Mouse (Mus musculus) neural tube, embryonic 14.5 days (tissue): Measurements from ENCODE around the gene Depdc1b. TPM values are rescaled to one million over a fixed set of nuclear protein-coding genes. Genes with fewer than 3 reads are reported as not detected.

Source experiments
- ATAC-seq: fragments of 200-750 bp; cut with Nextera tagmentation; 2 replicates; pipeline ENCODE4 v1.8.0; 2017; ENCODE audit warnings: low read depth, mild to moderate bottlenecking, moderate TSS enrichment, moderate library complexity
- H3K27ac ChIP-seq: fragments of 300-500 bp; sonication (generic); 2 replicates; pipeline ENCODE4 v1.5.1; 2014; ENCODE audit warnings: low read depth, mild to moderate bottlenecking, control low read depth, low read length, moderate library complexity, mixed read lengths
- H3K27me3 ChIP-seq: fragments of 300-500 bp; sonication (generic); 2 replicates; pipeline ENCODE4 v1.6.1; 2014; ENCODE audit warnings: low read length; ENCODE audit not compliant: control insufficient read depth, insufficient read depth
- H3K36me3 ChIP-seq: fragments of 300-500 bp; sonication (generic); 2 replicates; pipeline ENCODE4 v1.6.1; 2014; ENCODE audit warnings: low read length, mixed read lengths; ENCODE audit not compliant: control insufficient read depth, insufficient read depth
- H3K4me1 ChIP-seq: fragments of 300-500 bp; sonication (generic); 2 replicates; pipeline ENCODE4 v1.6.1; 2014; ENCODE audit warnings: low read length; ENCODE audit not compliant: control insufficient read depth, insufficient read depth
- H3K4me2 ChIP-seq: fragments of 300-500 bp; sonication (generic); 2 replicates; pipeline ENCODE4 v1.6.1; 2014; ENCODE audit warnings: mild to moderate bottlenecking, low read depth, low read length, control low read depth
- H3K4me3 ChIP-seq: fragments of 300-500 bp; sonication (generic); 2 replicates; pipeline ENCODE4 v1.5.1; 2014; ENCODE audit warnings: low read depth, low read length, control low read depth, mixed read lengths
- H3K9ac ChIP-seq: fragments of 300-500 bp; sonication (generic); replicated peaks from 2 replicates; pipeline ENCODE4 v1.6.1; 2014; ENCODE audit warnings: low read depth, mild to moderate bottlenecking, control low read depth, low read length, mixed read lengths
- H3K9me3 ChIP-seq: fragments of 300-500 bp; sonication (generic); 2 replicates; pipeline ENCODE4 v1.6.1; 2016; ENCODE audit warnings: low read length; ENCODE audit not compliant: control insufficient read depth
- WGBS: fragments of 180-500 bp; shearing (Covaris S2); extraction: QIAGEN DNeasy Blood & Tissue Kit; methylation state at CpG from one replicate; pipeline ENCODE4 v1.1.7; 2014; 5-methylcytosine and 5-hydroxymethylcytosine counted together
- polyA plus RNA-seq: library from polyadenylated mRNA; unstranded; fragments of >200 nt; fragmentation: Nextera tagmentation; extraction: Ambion mirVana; gene quantifications from 2 replicates; pipeline ENCODE4 v1.2.1, GENCODE M21; 2014

Gene Depdc1b
- polyA plus RNA-seq, 1 experiment from 2014 or later: 1.3 TPM

GRCm38 (mm10) chr13:108323866-108324829 lies 8.0 kb downstream of the Depdc1b start:
- 88% methylated on average over 22 of the region's 22 CpGs for WGBS

GRCm38 (mm10) chr13:108325871-108326270 lies 9.7 kb downstream of the Depdc1b start:
- no peak overlapping the region for H3K9ac ChIP-seq
- H3K4me1 ChIP-seq: no peaks in the 10 kb centered on the region
- WGBS: 95% methylated on average over 5 of the region's 5 CpGs
- no peaks in the 10 kb centered on the region for H3K27me3 ChIP-seq
- no peak for ATAC-seq
- no peak overlapping the region for H3K4me3 ChIP-seq
- no peak overlapping the region for H3K4me2 ChIP-seq
- H3K36me3 ChIP-seq: no peaks in the 10 kb centered on the region
- no peaks in the 10 kb centered on the region for H3K9me3 ChIP-seq
- H3K27ac ChIP-seq: no peak overlapping the region

More at GRCm38 (mm10) chr13:108323866-108324829, 8.0 kb downstream of the Depdc1b start:
- Histone ChIP-seq H3K27me3 (no peaks in the 10 kb centered on the region), H3K9ac (no peak overlapping the region), H3K27ac (no peak overlapping the region), H3K36me3 (no peaks in the 10 kb centered on the region), H3K4me2 (no peak overlapping the region), H3K4me3 (no peak overlapping the region), H3K9me3 (no peaks in the 10 kb centered on the region), H3K4me1 (no peaks in the 10 kb centered on the region)
- no peak for ATAC-seq

- Histone ChIP-seq H3K9ac (no peak overlapping the region), H3K36me3 (no peaks in the 10 kb centered on the region), H3K4me1 (no peaks in the 10 kb centered on the region), H3K27ac (no peak overlapping the region), H3K4me2 (no peak overlapping the region), H3K4me3 (no peak overlapping the region), H3K9me3 (no peaks in the 10 kb centered on the region), H3K27me3 (no peaks in the 10 kb centered on the region)
- 93% methylated on average over 10 of the region's 10 CpGs for WGBS
- ATAC-seq: no peak
Measured at GRCm38 (mm10) chr13:108326351-108326750, 10.2 kb downstream of the Depdc1b start.

GRCm38 (mm10) chr13:108327047-108327446 lies 10.9 kb downstream of the Depdc1b start:
- Histone ChIP-seq H3K27me3 (no peaks in the 10 kb centered on the region), H3K36me3 (no peaks in the 10 kb centered on the region), H3K9me3 (no peaks in the 10 kb centered on the region), H3K4me2 (no peak overlapping the region), H3K4me3 (no peak overlapping the region), H3K9ac (no peak overlapping the region), H3K4me1 (no peaks in the 10 kb centered on the region), H3K27ac (no peak overlapping the region)
- no peak for ATAC-seq
- 90% methylated on average over 7 of the region's 7 CpGs for WGBS

- H3K4me2 ChIP-seq: no peak overlapping the region
- no peak for ATAC-seq
- no peaks in the 10 kb centered on the region for H3K36me3 ChIP-seq
- WGBS: 79% methylated on average over 21 of the region's 21 CpGs
- H3K27me3 ChIP-seq: no peaks in the 10 kb centered on the region
- H3K9me3 ChIP-seq: no peaks in the 10 kb centered on the region
- no peak overlapping the region for H3K4me3 ChIP-seq
- no peak overlapping the region for H3K9ac ChIP-seq
- H3K27ac ChIP-seq: no peak overlapping the region
- no peaks in the 10 kb centered on the region for H3K4me1 ChIP-seq
Measured at GRCm38 (mm10) chr13:108328406-108329180, 12.5 kb downstream of the Depdc1b start.

- H3K9ac ChIP-seq: no peak overlapping the region
- no peak for ATAC-seq
- WGBS: 76% methylated on average over 3 of the region's 3 CpGs
- H3K4me3 ChIP-seq: no peak overlapping the region
- no peaks in the 10 kb centered on the region for H3K4me1 ChIP-seq
- no peak overlapping the region for H3K4me2 ChIP-seq
- H3K27me3 ChIP-seq: no peaks in the 10 kb centered on the region
- H3K9me3 ChIP-seq: no peaks in the 10 kb centered on the region
- H3K27ac ChIP-seq: no peak overlapping the region
- H3K36me3 ChIP-seq: no peaks in the 10 kb centered on the region
Measured at GRCm38 (mm10) chr13:108329693-108330092, 13.6 kb downstream of the Depdc1b start.

- no peak for ATAC-seq
- Histone ChIP-seq H3K4me2 (no peak overlapping the region), H3K27me3 (no peaks in the 10 kb centered on the region), H3K9me3 (no peaks in the 10 kb centered on the region), H3K4me1 (no peaks in the 10 kb centered on the region), H3K36me3 (no peaks in the 10 kb centered on the region), H3K4me3 (no peak overlapping the region), H3K9ac (no peak overlapping the region), H3K27ac (no peak overlapping the region)
- WGBS: 90% methylated on average over 15 of the region's 15 CpGs
Measured at GRCm38 (mm10) chr13:108335257-108336003, 19.3 kb downstream of the Depdc1b start.

GRCm38 (mm10) chr13:108336192-108336591 lies 20.1 kb downstream of the Depdc1b start:
- H3K4me1 ChIP-seq: no peaks in the 10 kb centered on the region
- no peak overlapping the region for H3K4me2 ChIP-seq
- H3K36me3 ChIP-seq: no peaks in the 10 kb centered on the region
- H3K9ac ChIP-seq: no peak overlapping the region
- ATAC-seq: no peak
- 75% methylated on average over 11 of the region's 11 CpGs for WGBS
- H3K27me3 ChIP-seq: no peaks in the 10 kb centered on the region
- H3K4me3 ChIP-seq: no peak overlapping the region
- H3K9me3 ChIP-seq: no peaks in the 10 kb centered on the region
- no peak overlapping the region for H3K27ac ChIP-seq
